Mouse (Mus musculus) layer of hippocampus, postnatal 14 days (tissue): ENCODE data around the gene Braf. TPM values are rescaled to one million over a fixed set of nuclear protein-coding genes. Genes with fewer than 3 reads are reported as not detected.
A peak's percentile ranks its signal among the peaks of the same experiment; 100 is the strongest.

Experiments used
- DNase-seq, 2 experiments: peaks; one replicate each; pipeline ENCODE4 v3.0.0; 2021 to 2022; ENCODE audit warnings: low spot score in 2 of 2, mixed read lengths in 1 of 2
- total RNA-seq, 2 experiments: library from RNA; stranded (reverse); gene quantifications; 2 replicates each; pipeline ENCODE4 v1.2.3; 2021

Gene Braf
- total RNA-seq, 2 experiments from 2014 or later: 99.6 to 107 TPM

DNA sequence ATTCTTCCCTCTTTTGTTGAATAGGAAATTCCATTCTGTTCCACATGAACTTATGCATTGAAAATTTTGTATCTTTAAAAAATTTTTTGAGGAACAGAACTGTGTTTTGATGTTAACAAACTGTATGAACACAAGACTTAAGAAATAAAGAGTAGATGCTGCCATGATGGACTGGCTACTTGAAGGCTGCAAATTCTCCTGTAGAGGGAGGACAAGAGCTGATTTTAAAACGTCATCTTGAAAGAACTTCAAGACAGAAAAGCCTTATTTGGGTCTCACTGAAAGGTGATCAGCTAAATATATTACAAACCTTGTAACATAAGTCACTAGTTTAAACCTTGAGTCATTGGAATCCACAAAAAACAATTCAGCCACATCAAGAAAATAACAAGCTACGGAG is 115.1 kb downstream of the Braf start:
- no peak for DNase-seq

DNA sequence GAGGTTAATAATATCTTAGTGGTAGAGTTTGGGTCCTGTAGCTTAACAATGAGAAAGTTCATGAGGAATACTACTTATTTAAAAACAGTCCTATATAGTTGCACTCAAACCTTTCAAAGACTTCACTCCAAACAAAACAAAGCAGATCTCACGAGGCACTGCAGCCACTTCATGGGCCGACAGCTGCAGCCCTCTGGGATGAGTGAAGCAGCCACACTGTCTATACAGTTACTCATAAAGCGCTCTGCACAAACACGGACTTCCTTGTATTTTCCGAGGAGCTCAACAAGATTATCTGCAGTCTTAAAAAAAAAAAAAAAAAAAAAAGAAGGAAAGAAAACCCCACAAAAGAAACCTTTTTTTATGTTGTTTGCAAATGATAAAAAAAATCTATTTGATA is 117.9 kb downstream of the Braf start:
- no peak for DNase-seq

DNA sequence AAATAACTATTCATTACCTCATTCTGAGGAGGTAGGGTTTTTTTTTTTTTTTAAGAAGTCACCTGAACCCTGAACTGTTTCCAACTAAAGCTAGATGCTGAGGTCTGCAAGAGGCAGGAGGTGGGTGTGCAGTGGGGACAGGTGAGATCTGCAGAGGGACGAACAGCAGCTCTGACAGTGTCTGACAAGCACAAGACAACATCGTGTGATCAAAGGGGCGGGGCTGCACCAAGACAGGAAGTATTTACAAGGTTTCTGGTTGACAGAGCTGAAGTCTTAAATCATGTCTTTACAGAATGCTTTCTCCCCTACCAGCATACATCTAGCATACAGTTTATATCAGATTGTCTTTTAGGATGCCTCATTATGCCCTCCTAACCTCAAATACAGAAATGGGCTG is 118.4 kb downstream of the Braf start:
- no peak for DNase-seq

DNA sequence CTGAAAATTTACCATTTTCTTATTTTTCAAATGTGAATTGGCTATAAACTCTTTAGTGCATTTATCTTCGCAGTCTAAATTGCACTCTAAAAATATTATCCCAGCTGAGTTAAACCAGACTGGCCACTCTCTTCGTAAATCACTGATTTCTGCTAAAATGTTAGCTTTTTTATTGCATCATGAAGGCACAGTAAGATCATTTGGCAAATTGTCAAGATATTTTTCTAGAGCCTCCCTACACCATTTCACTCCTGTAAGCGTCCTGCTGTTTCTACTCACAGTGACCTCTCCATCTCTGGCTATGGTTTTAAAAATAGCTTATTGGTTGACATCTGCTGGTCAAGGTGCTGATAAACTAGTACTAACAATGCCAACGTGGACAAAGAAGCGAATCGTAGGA is 119.2 kb downstream of the Braf start:
- DNase-seq: no peak

DNA sequence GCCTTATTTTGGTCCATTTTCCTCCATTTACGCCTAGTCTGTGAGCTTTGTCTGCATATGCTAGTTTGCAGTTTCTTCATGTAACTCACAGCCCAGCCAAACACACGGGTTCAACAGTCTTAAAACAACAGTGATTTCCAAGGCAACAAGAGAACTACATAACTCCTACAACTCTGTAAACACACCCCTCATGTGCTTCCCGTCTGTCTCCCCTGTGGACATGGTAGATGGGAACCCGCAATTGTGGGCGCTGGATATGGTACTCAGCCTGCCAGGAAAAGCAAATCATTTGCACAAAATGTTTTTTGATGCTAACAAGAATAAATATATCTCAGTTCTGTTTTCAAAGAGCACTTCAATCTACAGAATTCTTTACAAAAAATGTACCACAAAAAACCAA is 120.7 kb downstream of the Braf start:
- peak in 1 of 2 experiments; percentile 71 for DNase-seq

DNA sequence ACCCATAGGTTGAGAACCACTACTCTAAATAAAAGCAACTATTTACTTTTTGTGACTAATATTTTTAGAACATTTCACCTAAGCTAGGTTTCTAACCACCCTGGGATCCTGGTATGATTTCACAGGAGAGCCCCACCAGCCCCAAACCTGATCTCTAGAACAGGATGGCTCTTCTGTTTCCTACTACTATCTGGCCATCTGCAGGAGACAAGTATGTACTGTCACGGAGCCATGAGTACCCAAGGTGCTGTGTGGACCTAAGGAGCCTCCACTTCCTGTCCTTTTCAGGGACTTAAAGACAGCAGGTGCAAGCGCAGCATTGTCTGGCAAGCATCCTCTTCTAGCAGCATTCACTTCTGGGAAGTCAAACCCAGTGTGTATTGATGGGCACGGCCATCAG is 123.4 kb downstream of the Braf start:
- DNase-seq: no peak

DNA sequence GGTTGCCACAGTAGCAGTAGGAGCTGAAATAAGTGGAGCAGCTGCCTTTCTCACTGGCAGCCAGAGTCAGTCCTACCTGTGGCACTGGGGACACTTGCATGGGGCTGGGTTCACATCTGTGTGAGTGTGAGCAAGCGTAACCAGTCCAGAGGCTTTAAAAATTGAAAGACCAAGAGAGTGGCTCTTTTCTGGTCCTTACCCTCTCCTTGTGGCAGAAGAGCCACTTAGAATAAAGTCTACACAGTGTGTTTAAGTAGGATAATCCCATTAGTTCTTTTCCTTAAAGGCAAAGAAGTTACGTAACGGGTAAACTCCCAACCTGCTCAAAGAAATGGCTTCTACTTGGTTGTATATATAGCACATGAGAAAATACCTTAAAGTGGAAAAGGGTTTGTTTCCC is 124.4 kb downstream of the Braf start:
- DNase-seq: no peak

DNA sequence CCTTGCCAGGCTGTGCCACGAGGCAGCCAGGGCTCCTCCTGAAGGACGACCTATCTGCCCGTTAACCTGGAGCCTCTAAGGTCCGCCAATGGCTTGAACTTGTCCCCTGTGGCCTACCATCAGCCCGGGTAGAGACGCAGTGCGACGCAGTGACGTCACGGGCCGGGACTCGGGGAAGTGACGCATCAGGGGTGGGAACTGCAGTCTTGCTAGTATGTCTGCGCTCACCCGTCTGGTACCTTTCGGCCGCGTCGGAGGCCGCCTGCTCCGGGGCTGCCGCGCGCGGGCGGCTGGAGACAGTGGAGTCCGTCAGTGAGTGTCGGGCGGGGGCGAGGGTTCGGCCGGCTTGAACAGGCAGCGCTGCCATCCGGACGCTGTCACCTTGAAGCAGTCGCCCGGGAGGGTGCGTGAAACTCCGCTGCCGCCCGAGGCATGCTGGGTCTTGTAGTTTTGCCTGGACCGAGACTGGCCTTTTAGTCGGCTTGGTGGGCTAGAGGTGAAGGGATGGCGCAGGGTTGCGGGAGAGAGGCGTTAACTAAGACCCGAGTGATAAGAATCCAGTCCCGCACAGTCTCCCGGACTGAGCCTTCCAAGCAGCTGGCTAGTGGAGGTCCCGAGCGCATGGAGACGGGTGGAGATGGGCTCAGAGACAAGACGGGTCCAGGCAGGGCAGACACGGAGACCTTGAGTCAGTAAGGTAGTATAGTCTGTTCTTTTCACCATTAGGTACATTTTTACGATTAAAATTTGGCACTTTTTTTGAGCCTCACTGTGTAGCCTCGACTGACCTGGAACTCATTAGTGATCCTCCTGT is 132.7 kb downstream of the Braf start, which contains the start of gene Ndufb2:
Gene Ndufb2, plus strand, starts transcription at position 174 of the 814 bp plus-strand sequence.
- peak; percentile 95 to 97 for DNase-seq

DNA sequence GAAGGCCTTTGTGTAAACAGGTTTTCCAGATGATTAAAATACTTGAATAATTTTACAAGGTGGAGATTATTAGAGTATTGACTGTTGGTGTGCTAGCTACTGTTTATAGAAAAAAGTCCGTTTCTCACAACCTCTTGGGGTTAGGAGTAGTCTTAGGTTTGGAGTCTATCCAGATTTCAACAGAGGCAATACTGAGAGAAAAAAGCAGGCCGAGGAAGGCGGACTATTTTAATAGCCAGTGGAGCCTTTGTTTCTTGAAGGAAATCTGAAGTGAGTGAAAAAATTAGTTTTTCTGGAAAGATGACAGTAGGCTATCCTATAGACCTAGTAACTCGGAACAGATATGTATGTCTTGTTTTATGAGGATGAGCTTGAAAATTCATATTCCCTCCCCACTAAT is 133.8 kb downstream of the Braf start:
- no peak for DNase-seq

DNA sequence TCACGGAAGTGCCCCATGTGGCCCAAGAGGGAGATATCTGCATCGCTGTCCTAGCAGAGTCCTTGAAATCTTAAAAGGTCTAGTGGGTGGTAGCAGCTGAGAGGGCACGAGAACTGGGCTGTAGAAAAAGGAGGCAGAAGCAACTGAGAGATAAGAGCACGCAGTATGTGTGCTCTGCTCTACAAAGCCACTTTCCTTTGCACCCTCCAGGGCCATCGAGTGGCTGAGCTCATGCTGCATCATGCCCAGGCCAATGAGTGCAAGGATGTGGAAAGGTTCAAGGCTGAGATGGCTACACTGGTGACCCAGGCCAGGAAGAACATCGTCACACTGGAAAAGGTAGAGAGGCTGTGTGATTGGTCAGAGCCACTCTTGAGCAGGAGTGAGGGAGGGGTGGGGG is 139.7 kb downstream of the Braf start, which contains the start of gene Gm42420:
Gene Gm42420, plus strand, starts transcription at position 237 of the 400 bp plus-strand sequence.
- no peak for DNase-seq

DNA sequence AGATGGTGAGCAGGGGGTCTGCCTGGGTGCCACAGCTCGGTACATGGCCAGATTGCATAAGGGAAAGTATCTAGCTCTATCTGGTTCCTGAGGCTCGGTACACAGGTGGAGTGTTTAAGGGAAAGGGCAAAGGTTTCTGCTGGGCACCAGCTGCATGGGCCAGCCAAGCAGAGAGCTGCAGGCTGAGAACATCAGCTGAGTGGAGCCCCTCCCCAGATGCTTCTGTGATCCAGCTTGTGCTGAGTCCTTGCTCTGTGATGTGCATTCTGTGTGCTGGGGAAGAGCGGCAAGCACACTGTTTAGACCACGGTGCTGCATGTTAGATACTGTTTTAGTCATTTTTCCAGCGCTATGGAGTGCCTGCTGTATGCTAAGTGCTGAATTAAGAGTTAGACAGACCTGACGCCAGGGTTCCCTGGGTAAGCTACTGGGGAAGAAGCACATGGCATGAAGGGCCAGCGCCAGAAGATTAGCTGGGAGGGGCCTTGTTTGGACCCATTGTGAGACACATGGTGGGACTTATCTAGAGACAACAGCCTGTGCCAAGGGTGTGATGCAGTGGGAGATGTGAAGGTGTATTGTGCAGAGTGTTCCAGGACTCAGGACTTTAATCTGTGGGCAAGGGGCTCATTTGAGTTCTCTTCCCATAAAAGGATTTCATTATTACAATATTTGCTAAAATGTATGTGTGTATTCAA is 144.0 kb downstream of the Braf start:
- DNase-seq: no peak

DNA sequence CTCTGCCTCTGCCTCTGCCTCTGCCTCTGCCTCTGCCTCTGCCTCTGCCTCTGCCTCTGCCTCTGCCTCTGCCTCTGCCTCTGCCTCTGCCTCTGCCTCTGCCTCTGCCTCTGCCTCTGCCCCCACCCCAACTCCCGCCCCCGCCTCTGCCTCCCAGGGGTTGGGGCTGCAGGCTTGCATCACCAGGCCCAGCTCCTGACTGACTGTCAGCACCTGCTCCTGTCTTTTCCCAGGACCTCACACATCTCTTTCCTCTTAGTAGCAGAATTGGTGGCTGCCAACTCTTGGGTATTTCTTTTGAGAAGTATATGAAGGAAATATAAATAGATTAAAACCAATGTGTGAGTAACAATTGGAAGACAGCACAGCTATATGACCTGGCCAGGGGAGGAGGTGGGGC is 144.7 kb downstream of the Braf start:
- no peak for DNase-seq

DNA sequence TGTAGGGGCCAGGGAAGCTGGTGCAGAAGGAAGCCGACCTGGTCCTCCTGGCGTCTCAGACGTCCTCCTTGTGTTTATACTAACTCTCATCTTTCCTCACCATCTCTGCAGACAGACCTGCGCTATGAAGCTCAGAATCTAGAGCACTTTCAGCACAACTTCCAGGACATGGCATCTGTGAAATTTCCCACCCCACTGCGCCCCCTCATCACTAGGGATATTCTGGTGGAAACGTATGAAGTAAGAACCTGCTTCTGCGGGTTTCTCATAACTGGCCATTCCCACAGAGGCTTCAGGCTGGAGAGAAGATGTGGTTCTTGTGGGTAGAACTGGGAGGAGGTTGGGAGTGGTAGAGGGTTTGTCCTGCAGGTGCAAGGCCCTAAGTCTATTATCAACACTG is 145.7 kb downstream of the Braf start:
- no peak for DNase-seq

DNA sequence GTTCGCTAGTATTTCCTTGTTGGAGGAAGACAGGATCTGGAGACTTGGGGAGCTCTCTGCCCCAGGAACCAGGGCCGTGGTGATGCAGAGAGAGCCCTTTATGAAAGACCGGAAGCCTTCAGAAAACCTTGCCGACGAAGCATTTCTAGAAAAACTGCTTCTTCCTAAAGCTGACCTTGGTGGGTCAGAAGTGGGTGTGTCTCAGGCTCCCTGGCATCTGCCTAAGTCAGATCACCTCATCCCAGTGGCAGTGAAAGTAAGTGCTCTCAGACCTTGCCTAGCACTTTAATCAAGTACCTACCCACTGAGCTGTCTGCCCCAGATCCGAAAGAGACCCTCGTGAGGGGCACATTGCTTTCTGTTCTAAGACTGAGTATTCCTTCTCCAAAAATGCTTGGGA is 150.3 kb downstream of the Braf start:
- DNase-seq: no peak

DNA sequence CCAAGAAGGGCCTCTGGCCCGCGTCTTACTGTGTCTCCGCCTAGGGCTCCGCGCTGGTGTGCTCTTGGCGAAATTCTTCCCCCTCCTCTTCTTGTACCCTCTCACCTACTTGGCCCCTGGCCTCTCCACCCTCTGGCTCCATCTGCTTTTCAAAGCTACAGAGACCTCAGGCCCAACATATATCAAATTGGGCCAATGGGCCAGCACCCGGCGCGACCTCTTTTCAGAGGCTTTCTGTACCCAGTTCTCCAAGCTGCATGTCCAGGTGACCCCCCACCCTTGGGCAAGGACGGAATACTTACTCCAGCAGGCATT is 150.8 kb downstream of the Braf start:
- DNase-seq: no peak

DNA sequence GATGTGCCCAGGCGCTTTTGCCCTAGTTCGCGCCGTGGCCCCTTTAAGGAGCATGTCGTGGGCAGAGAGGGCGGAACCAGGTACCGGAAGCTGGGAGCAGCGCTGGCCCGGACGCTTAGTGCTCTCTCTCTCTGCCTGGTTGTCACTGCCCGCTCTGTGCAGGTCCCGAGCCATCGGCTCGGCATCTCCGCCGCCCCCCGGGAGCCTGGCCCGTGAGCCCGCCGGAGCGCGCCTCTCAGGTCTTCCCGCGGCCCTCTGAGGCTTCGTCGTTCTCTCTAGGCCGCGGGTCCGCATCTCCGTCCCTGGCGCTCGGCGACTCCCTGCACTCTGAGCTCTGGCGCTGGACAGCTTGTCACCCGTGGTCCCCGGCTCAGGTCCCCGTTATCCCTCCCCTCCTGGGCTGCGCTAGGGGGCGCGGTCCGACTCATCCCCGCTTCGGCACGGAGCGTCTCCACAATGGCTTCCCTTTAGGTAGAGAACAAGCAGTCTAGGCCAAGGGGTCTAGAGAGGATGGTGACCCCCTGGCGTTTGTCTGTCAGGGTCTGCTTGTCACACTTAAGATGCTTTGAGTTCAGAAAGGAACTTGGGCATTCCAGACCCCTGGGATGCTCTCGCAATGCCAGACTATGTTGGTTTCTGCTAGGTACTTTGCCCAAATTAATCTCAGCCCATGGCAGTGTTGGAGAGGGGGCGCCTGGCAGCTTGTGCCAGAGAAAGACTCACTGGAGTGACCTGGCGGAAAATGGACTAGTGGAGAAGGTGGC is 151.3 kb downstream of the Braf start, which contains the start of gene Adck2:
Gene Adck2, plus strand, starts transcription at position 83 of the 764 bp plus-strand sequence.
- peak; percentile 67 to 81 for DNase-seq

DNA sequence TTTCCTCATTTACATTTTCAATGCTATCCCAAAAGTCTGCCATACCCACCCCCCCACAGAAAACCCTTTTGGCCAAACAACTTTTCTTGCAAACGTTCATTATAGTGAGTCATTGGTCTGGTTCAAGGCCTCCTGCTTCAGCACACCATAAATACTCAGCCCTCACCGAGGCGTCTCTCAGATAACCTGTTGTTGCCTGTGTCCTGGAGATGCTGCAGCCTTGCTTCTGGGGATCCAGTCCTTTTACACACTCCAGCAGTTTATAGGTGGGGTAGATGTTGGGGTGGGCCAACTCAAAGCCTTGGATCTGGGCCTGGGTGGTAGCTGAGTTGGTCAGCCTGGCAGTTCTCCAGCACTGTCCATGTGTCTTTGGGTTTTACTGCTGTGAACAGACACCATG is 154.8 kb downstream of the Braf start:
- DNase-seq: no peak

DNA sequence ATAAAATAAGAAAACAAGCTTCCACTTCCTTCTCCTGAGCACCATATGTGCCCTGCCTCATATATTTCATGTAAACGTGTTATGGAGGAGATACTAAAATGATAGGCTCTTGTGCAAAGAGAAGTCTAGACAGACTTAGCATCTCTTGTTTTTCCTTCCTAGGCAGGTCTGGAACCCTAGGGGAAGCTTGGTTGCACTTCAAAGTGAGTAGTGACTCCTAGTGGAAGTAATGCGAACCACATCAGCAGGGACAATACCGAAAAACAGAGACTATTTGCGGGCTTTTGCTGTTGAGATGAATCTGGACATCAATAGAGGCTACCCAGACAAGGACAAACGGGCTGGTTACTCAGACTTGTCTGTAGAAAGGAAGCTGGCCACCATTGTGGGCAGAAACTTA is 157.7 kb downstream of the Braf start:
- DNase-seq: peak in 1 of 2 experiments; percentile 66

DNA sequence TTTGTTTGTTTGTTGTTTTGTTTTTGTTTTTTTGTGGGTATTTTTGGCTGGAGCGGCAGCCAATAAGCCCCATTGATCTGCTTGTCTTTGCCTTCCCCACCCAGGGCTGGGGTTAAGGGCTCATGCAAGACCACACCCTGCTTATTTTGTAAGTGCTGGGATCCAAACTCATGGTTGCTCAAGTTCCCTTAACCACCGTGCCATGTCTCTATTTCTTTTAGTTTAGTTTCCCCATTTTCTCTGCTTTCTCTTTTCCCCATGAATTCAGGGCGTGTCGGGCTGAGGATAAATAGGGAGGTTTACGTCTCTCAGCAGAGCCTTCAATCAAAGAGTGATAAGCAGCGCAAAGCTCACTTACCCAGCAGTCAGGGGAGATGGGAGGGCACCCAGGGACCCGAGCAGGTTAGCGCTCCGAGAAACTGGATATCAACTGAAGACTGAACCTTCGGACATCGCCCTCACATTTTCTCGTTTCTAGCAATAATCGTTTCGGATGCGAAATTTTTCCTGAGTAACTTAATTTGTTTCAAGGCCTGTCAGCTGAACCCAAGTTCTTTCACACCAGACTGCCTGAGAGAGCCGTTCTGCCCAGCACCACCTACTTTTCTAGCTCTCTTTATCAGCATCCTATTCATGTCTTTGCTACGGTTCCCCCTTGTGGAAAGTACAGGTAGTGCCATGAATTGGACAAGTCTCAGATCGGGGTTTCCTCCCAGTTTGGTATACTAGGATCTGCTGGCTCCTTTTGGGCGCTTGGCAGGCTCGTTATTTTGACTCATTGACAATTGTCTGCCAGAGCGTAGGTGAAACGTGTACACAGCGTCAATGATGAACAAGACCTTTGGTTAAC is 162.9 kb downstream of the Braf start:
- DNase-seq: peak; percentile 81 to 92

DNA sequence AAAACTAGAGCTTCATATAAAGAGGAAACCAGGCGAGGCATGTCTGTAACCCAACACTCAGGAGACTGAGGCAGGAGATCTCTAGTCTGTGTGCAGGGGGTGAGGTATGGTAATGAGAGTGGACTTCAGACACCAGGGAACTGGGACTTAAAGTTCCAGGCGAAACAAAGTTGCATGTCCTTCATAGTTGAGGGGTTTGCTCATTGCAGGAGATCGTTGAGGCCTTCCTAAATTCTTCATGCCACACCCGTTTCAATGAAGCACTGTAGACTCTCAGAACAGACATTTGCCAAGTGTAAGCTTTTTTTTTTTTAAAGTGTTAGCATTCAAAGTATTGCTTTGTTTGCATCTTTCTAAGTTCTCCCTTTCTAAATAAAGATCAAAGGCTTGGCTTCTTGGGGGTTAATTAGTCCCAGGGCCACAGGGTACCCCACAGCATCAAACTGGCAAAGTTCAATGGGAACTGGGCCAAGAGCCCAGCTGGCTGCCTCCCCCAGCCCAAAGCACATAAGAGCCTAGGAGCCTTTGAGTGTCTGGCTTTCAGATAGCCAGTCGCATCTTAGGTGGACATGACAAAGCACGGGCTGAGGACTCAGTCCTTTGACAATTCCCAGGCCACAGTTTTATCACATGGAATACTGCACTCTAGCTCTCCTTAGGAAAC is 165.9 kb downstream of the Braf start:
- no peak for DNase-seq
